Mouse (Mus musculus): ENCODE measurements around the gene Ostm1. TPM values are rescaled to one million over a fixed set of nuclear protein-coding genes. Genes with fewer than 3 reads are reported as not detected.

Gene Ostm1
- polyA plus RNA-seq, 2 experiments, result 7.0 to 14.3 TPM

DNA sequence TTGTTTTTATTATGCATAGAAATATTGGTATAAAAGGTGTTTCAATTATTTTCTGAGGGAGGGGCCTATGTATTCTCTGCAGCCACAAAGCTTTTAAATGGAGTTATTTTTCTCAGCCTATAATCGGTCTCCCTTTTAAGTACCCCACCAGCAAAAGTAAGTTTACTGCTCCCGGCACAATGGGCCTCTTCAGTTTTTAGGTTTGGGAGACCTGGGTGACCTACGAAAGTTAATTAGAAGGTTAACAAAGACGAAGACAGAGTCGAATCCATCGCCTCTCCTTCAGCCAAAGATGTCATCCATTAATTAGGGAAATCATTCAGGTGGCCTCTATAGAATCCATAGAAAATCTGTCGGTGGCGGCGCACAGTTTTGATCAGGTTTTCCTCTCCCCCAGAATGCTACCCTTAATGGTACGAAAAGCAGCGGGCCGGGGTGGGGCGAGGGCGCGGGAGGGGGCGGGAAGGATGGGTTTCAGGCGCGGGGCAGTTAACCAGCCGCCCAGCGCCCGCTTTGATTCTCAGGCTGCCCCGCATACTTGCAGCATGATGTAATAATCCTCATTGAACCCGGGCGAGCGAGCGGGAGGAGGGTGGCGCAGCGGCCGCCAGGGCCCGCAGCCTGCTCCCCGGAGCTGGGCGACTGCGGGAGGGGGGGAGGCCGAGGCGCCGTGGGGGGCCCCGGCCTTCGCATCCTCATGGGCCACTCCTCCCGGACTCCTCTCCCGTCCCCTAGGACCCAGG lies 30.2 kb downstream of the Ostm1 start:
- no peak for ATAC-seq (ENCODE audit: insufficient read depth)
- Histone ChIP-seq H3K4me1 (replicated peaks; ENCODE audit: control insufficient read depth in 2 of 2, insufficient read depth in 2 of 2, low read length in 1 of 2) (no peaks in the 10 kb centered on the region), H3K36me3 (replicated peaks; ENCODE audit: control insufficient read depth, insufficient read depth, low read depth) (no peaks in the 10 kb centered on the region), H3K9ac (replicated peaks) (no peak overlapping the region), H3K27me3 (ENCODE audit: control insufficient read depth, insufficient read depth, low read length) (peaks cover 76% of the 10 kb centered on the region), H3K27ac (no peak overlapping the region), H3K4me2 (ENCODE audit: low read depth) (no peak overlapping the region; the same call in 1 of the 2 replicates), H3K4me3 (ENCODE audit: insufficient read depth in 1 of 2, low read depth in 2 of 2, low read length in 2 of 2) (peak overlapping the region in 1 of 2 experiments; percentile 9; a peak in 1 of 4 replicates), H3K9me3 (ENCODE audit: control insufficient read depth, low read length) (no peaks in the 10 kb centered on the region)
- no peak for TF ChIP-seq CTCF (IDR thresholded peaks at IDR 0.05; ENCODE audit: low read depth)
- TF ChIP-seq EP300 (IDR thresholded peaks at IDR 0.05; ENCODE audit: low read depth), result no peak
- WGBS (ENCODE audit: insufficient replicate concordance), result 3% methylated on average over 33 of the region's 40 CpGs
- no peak for DNase-seq (ENCODE audit: low read depth in 3 of 3, low spot score in 3 of 3)

DNA sequence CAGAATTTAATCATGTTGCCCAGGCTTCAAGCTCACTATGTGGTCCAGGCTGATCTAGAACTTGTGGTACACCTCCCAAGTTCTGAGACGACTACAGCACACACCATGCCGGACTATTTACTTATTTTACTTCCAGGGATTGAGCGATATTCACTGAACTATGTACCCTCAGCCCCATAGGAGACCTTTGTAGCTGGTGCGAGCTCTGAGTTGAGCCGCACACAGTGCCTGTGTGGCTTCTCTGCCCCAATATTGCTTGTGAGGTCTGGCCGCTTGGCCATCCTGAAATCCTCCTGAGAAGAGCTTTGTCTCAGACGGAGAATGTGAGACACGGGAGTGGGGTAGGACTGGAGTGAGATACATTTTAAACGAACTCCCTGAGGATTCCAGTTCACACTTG lies 31.1 kb downstream of the Ostm1 start:
- H3K27ac ChIP-seq, result no peak overlapping the region
- H3K36me3 ChIP-seq (replicated peaks; ENCODE audit: control insufficient read depth, insufficient read depth, low read depth), result no peaks in the 10 kb centered on the region
- peaks cover 78% of the 10 kb centered on the region for H3K27me3 ChIP-seq (ENCODE audit: control insufficient read depth, insufficient read depth, low read length)
- no peaks in the 10 kb centered on the region for H3K4me1 ChIP-seq (replicated peaks; ENCODE audit: control insufficient read depth in 2 of 2, insufficient read depth in 2 of 2, low read length in 1 of 2)
- no peak overlapping the region for H3K9ac ChIP-seq (replicated peaks)
- no peak overlapping the region for H3K4me2 ChIP-seq (ENCODE audit: low read depth)
- 8% methylated on average over 9 of the region's 9 CpGs for WGBS (ENCODE audit: insufficient replicate concordance)
- ATAC-seq (ENCODE audit: insufficient read depth) (no peak), DNase-seq (ENCODE audit: low read depth in 3 of 3, low spot score in 3 of 3) (no peak)
- TF ChIP-seq EP300 (IDR thresholded peaks at IDR 0.05; ENCODE audit: low read depth), result no peak
- no peak for TF ChIP-seq CTCF (IDR thresholded peaks at IDR 0.05; ENCODE audit: low read depth)
- no peaks in the 10 kb centered on the region for H3K9me3 ChIP-seq (ENCODE audit: control insufficient read depth, low read length)
- H3K4me3 ChIP-seq (ENCODE audit: insufficient read depth in 1 of 2, low read depth in 2 of 2, low read length in 2 of 2), result no peak overlapping the region

DNA sequence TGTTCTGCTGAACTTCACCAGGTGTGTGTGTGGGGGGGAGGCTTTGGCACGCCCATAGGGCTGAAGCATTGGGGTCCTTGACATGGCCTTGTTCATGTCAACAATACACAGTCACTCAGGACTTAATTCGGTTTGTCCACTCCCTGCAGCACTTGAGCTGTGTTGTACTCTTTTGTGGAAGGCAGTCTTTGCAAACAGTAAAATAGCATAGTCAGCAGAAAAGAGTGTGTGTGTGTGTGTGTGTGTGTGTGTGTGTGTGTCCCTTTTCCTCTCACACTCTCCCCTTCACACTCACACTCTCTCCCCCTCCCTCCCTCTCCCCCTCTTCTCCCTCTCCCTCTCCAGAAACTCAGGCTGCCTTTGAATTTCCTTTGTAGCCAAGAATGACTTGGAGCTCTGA lies 34.7 kb downstream of the Ostm1 start:
- Histone ChIP-seq H3K9me3 (ENCODE audit: control insufficient read depth, low read length) (no peaks in the 10 kb centered on the region), H3K27ac (no peak overlapping the region), H3K4me3 (ENCODE audit: insufficient read depth in 1 of 2, low read depth in 2 of 2, low read length in 2 of 2) (no peak overlapping the region), H3K36me3 (replicated peaks; ENCODE audit: control insufficient read depth, insufficient read depth, low read depth) (no peaks in the 10 kb centered on the region), H3K9ac (replicated peaks) (no peak overlapping the region), H3K27me3 (ENCODE audit: control insufficient read depth, insufficient read depth, low read length) (peaks cover 56% of the 10 kb centered on the region), H3K4me1 (replicated peaks; ENCODE audit: control insufficient read depth in 2 of 2, insufficient read depth in 2 of 2, low read length in 1 of 2) (no peaks in the 10 kb centered on the region), H3K4me2 (ENCODE audit: low read depth) (no peak overlapping the region)
- ATAC-seq (ENCODE audit: insufficient read depth) (no peak), DNase-seq (ENCODE audit: low read depth in 3 of 3, low spot score in 3 of 3) (no peak)
- TF ChIP-seq EP300 (IDR thresholded peaks at IDR 0.05; ENCODE audit: low read depth) (no peak), CTCF (IDR thresholded peaks at IDR 0.05; ENCODE audit: low read depth) (no peak)
- WGBS (ENCODE audit: insufficient replicate concordance), result 29% methylated on average over 2 of the region's 2 CpGs

DNA sequence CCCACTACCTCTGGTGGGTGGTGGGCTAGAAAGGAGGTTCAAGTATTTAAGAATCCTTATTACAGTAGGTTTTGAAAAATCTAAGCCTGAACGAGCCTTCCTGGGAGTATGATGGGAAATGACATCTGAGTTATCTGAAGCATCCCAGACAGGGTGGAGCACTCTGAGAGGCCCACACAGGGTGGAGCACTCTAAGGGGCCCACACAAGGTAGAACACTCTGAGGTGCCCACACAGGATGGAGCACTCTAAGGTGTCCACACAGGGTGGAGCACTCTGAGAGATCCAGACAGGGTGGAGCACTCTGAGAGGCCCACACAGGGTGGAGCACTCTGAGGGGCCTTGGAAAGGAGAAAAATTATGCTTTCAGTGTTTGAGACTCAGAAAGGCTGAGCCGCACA lies 42.3 kb downstream of the Ostm1 start:
- peaks cover 14 to 22% of the 10 kb centered on the region in 2 experiments for H3K4me1 ChIP-seq (replicated peaks; ENCODE audit: control insufficient read depth in 2 of 2, insufficient read depth in 2 of 2, low read length in 1 of 2)
- TF ChIP-seq EP300 (IDR thresholded peaks at IDR 0.05; ENCODE audit: low read depth) (peak; percentile 64), CTCF (IDR thresholded peaks at IDR 0.05; ENCODE audit: low read depth) (no peak)
- WGBS (ENCODE audit: insufficient replicate concordance), result 32% methylated on average over 2 of the region's 2 CpGs
- no peak overlapping the region for H3K4me3 ChIP-seq (ENCODE audit: insufficient read depth in 1 of 2, low read depth in 2 of 2, low read length in 2 of 2)
- no peak overlapping the region for H3K9ac ChIP-seq (replicated peaks)
- no peak overlapping the region; the same call in 1 of the 2 replicates for H3K27ac ChIP-seq
- DNase-seq (ENCODE audit: low read depth in 3 of 3, low spot score in 3 of 3) (peak; percentile 26 to 62 (median 37)), ATAC-seq (ENCODE audit: insufficient read depth) (peak; percentile 98)
- H3K36me3 ChIP-seq (replicated peaks; ENCODE audit: control insufficient read depth, insufficient read depth, low read depth), result no peaks in the 10 kb centered on the region
- peaks cover 38% of the 10 kb centered on the region for H3K27me3 ChIP-seq (ENCODE audit: control insufficient read depth, insufficient read depth, low read length)
- peak overlapping the region; percentile 21; the same call in 1 of the 2 replicates for H3K4me2 ChIP-seq (ENCODE audit: low read depth)
- no peaks in the 10 kb centered on the region for H3K9me3 ChIP-seq (ENCODE audit: control insufficient read depth, low read length)

DNA sequence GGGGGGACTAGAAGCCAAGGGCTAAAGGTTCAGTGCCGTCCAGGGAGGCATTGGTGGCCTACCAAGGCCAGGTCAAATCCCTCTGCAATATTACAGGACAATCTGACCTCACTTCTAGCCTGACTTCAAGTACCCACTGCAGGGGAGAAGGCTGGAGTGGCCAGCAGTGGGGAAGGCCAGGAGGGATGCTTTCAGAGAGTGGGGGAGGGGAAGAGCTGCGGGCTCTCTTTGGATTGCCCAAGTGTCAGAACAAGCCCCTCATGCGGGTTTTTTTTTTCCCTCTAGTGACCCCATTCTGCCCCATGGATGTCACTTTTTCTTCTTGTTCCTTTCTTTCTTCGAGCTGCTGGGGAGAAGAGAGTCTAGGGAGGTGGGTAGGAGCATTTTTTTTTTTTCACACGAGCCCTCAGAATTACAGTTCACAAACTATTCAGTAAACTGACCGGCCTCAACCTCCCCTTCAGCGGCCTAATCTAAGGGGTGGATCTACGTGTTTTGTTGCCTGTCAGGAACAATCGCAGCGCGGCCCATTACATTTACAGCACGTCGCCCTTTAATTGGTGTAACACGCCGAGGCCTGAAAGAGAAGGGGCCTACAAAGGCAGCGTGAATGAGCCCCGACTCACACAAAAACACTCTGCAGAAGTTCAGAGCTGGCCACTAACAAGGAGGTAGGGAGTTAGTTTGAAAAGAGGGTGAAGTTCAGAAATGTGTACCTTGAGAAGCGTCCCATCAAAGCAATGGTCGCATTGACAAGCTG lies 47.2 kb downstream of the Ostm1 start:
- H3K36me3 ChIP-seq (replicated peaks; ENCODE audit: control insufficient read depth, insufficient read depth, low read depth), result no peaks in the 10 kb centered on the region
- no peak for ATAC-seq (ENCODE audit: insufficient read depth)

More for the DNA sequence above, 47.2 kb downstream of the Ostm1 start:
- Histone ChIP-seq H3K9ac (replicated peaks) (no peak overlapping the region), H3K4me1 (replicated peaks; ENCODE audit: control insufficient read depth in 2 of 2, insufficient read depth in 2 of 2, low read length in 1 of 2) (peaks cover 6 to 13% of the 10 kb centered on the region in 2 experiments), H3K4me3 (ENCODE audit: insufficient read depth in 1 of 2, low read depth in 2 of 2, low read length in 2 of 2) (no peak overlapping the region), H3K27me3 (ENCODE audit: control insufficient read depth, insufficient read depth, low read length) (peaks cover 84% of the 10 kb centered on the region), H3K9me3 (ENCODE audit: control insufficient read depth, low read length) (no peaks in the 10 kb centered on the region), H3K27ac (no peak overlapping the region), H3K4me2 (ENCODE audit: low read depth) (no peak overlapping the region)
- WGBS (ENCODE audit: insufficient replicate concordance), result 5% methylated on average over 19 of the region's 19 CpGs
- DNase-seq (ENCODE audit: low read depth in 3 of 3, low spot score in 3 of 3), result no peak
- no peak for TF ChIP-seq CTCF (IDR thresholded peaks at IDR 0.05; ENCODE audit: low read depth)
- TF ChIP-seq EP300 (IDR thresholded peaks at IDR 0.05; ENCODE audit: low read depth), result no peak
